Mouse (Mus musculus): ENCODE results near the gene Trim67.

- TF ChIP-seq GATA1 (IDR thresholded peaks at IDR 0.05; ENCODE audit: borderline replicate concordance, low read length) (no peak), FLI1 (IDR thresholded peaks at IDR 0.05; ENCODE audit: low read length) (no peak)
These were observed 30.6 kb downstream of the Trim67 start for GRCm38 (mm10) chr8:124823497-124823896.

All from megakaryocyte, embryonic 14.5 days (primary cell).